Mouse (Mus musculus) kidney, embryonic 14.5 days (tissue): ENCODE results near the gene Slc44a3. TPM values are rescaled to one million over a fixed set of nuclear protein-coding genes. Genes with fewer than 3 reads are reported as not detected.
A peak's percentile ranks its signal among the peaks of the same experiment; 100 is the strongest.

ENCODE experiments used
- ATAC-seq: fragments of 200-750 bp; cut with Nextera tagmentation; 2 replicates; pipeline ENCODE4 v1.8.0; 2017; ENCODE audit warnings: moderate number of reproducible peaks, mild to moderate bottlenecking, moderate TSS enrichment, moderate library complexity; ENCODE audit not compliant: low FRiP score, low TSS enrichment
- H3K27ac ChIP-seq: fragments of 300-500 bp; sonication (generic); 2 replicates; pipeline ENCODE4 v1.5.1; 2014; ENCODE audit warnings: low read depth, mild to moderate bottlenecking, low read length, moderate library complexity, mixed read lengths
- H3K27me3 ChIP-seq: fragments of 300-500 bp; sonication (generic); 2 replicates; pipeline ENCODE4 v1.6.1; 2014; ENCODE audit warnings: mild to moderate bottlenecking, low read length; ENCODE audit not compliant: control insufficient read depth, insufficient read depth
- H3K36me3 ChIP-seq: fragments of 300-500 bp; sonication (generic); 2 replicates; pipeline ENCODE4 v1.6.1; 2014; ENCODE audit warnings: low read length, mixed read lengths; ENCODE audit not compliant: control insufficient read depth, insufficient read depth
- H3K4me1 ChIP-seq: fragments of 300-500 bp; sonication (generic); 2 replicates; pipeline ENCODE4 v1.6.1; 2014; ENCODE audit warnings: low read length, mixed read lengths; ENCODE audit not compliant: control insufficient read depth, insufficient read depth
- H3K4me2 ChIP-seq: fragments of 300-500 bp; sonication (generic); replicated peaks from 2 replicates; pipeline ENCODE4 v1.6.1; 2014; ENCODE audit warnings: low read depth, mild to moderate bottlenecking, low read length
- H3K4me3 ChIP-seq: fragments of 300-500 bp; sonication (generic); 2 replicates; pipeline ENCODE4 v1.5.1; 2014; ENCODE audit warnings: mild to moderate bottlenecking, low read length
- H3K9ac ChIP-seq: fragments of 300-500 bp; sonication (generic); 2 replicates; pipeline ENCODE4 v1.6.1; 2014; ENCODE audit warnings: low read depth, mild to moderate bottlenecking, low read length, moderate library complexity
- H3K9me3 ChIP-seq: fragments of 300-500 bp; sonication (generic); 2 replicates; pipeline ENCODE4 v1.6.1; 2016; ENCODE audit warnings: low read length; ENCODE audit not compliant: control insufficient read depth
- WGBS: fragments of 180-500 bp; shearing (Covaris S2); extraction: QIAGEN DNeasy Blood & Tissue Kit; methylation state at CpG from one replicate; pipeline ENCODE4 v1.1.7; 2014; 5-methylcytosine and 5-hydroxymethylcytosine counted together
- polyA plus RNA-seq: library from polyadenylated mRNA; unstranded; fragments of >200 nt; fragmentation: Nextera tagmentation; extraction: Ambion mirVana; gene quantifications from 2 replicates; pipeline ENCODE4 v1.2.1, GENCODE M21; 2014

The Slc44a3 gene
- polyA plus RNA-seq, 1 experiment from 2014 or later = 9.0 TPM

DNA sequence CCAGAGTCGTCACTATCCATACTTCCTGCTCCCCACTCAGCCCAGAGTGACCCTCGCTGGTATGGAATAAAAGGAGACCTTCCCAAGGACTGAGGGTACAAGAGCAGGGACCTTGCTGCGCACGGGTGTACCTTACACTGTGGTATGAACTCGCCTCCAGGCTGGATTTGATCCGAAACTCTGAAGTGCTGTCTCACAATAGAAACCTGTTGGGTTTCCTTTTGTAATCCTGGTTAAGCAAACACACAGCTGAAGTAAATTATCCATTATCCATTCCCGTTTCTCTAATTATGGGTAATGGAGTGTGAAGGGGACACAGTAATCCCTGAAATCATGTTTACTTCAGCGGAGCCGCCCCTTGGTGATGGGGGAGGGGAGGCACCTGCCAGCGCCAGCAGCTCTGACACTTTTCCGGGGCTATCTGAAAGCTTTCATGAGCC is 84.2 kb downstream of the Slc44a3 start:
- Histone ChIP-seq H3K4me1 (peaks cover 35% of the 10 kb centered on the region), H3K9ac (0 out of 2 replicates have a peak overlapping the region, but pooled peaks have one; percentile 7), H3K9me3 (no peaks in the 10 kb centered on the region; the same call in 1 of the 2 replicates), H3K4me2 (no peak overlapping the region), H3K27me3 (no peaks in the 10 kb centered on the region), H3K36me3 (peaks cover 35% of the 10 kb centered on the region), H3K27ac (no peak overlapping the region), H3K4me3 (no peak overlapping the region)
- ATAC-seq = peak; percentile 38; the same call in 1 of the 2 replicates
- WGBS = 31% methylated on average over 11 of the region's 11 CpGs

DNA sequence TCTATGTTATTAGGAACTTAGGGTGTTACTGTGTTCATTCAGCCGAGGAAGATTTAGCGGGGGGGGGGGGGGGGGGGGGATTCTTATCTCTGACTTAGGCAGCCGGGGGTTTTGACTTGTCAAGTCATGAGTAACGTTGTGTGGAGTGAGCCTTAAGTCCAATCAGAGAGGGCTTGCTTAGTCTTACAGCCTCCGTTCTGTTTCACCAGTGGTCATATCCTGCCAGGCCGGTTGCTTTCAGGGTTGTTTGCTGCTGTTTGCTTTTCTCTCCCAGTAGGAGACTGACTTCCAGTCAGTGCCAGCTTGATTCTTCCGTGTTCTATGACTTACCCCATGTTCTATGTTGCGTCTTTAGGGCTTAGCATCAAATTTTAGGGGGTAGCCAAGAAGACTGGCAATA is 85.8 kb downstream of the Slc44a3 start:
- Histone ChIP-seq H3K27ac (no peak overlapping the region), H3K9ac (no peak overlapping the region), H3K4me3 (no peak overlapping the region), H3K36me3 (peaks cover 32% of the 10 kb centered on the region), H3K27me3 (no peaks in the 10 kb centered on the region), H3K4me1 (peaks cover 40% of the 10 kb centered on the region), H3K9me3 (no peaks in the 10 kb centered on the region; the same call in 1 of the 2 replicates), H3K4me2 (no peak overlapping the region)
- 60% methylated on average over 8 of the region's 8 CpGs for WGBS
- no peak for ATAC-seq

DNA sequence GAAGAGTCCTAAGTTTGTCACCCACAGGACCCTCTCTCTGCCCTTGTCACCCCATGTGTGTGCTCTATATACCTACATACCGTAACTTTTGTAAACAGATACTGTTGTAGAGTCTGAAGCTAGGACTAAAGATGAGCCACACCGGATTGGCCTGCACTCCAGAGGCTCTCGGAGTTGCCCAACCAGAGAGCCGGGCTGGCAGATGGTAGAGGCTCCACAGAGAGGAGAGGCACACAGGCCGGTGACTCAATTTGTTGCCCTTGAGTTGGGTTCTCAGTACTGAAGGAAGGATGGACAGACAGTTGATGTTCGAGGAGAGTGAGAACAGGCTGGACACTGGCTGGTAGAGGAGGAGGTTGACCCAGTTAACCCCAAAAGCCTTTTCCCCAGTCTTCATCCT is 87.8 kb downstream of the Slc44a3 start:
- WGBS = 66% methylated on average over 6 of the region's 6 CpGs
- Histone ChIP-seq H3K4me2 (no peak overlapping the region), H3K9ac (no peak overlapping the region), H3K27me3 (no peaks in the 10 kb centered on the region), H3K9me3 (no peaks in the 10 kb centered on the region; the same call in 1 of the 2 replicates), H3K4me1 (peaks cover 49% of the 10 kb centered on the region), H3K27ac (no peak overlapping the region), H3K4me3 (no peak overlapping the region), H3K36me3 (peaks cover 20% of the 10 kb centered on the region; the same call in 1 of the 2 replicates)
- 0 out of 2 replicates have a peak, but pooled peaks have one; percentile 10 for ATAC-seq

DNA sequence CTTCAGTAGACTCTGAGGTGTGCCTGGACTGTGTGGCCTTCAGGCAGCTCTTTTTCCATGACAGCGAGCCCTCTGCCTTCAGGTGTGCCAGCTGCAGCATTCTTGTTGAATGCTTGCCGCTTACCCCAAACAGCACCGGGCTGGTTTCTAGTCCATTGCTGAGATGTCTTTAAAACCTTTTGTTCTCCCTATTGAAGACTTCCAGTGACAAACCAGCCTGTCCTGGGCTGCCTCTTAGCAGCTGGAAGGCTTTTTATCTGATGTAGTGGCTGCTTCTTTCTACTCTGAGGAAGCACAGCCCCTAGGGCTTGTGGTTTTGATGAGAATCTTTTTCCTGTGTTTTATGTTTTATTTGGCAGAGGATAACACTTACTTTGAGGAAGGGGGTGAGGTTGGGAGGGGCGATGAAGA is 88.3 kb downstream of the Slc44a3 start:
- no peaks in the 10 kb centered on the region; the same call in 1 of the 2 replicates for H3K9me3 ChIP-seq
- H3K27ac ChIP-seq = no peak overlapping the region
- H3K9ac ChIP-seq = no peak overlapping the region
- ATAC-seq = 0 out of 2 replicates have a peak, but pooled peaks have one; percentile 1
- H3K4me1 ChIP-seq = peaks cover 49% of the 10 kb centered on the region
- H3K27me3 ChIP-seq = no peaks in the 10 kb centered on the region
- H3K36me3 ChIP-seq = peaks cover 20% of the 10 kb centered on the region; the same call in 1 of the 2 replicates
- no peak overlapping the region for H3K4me2 ChIP-seq
- 56% methylated on average over 4 of the region's 4 CpGs for WGBS
- no peak overlapping the region for H3K4me3 ChIP-seq

DNA sequence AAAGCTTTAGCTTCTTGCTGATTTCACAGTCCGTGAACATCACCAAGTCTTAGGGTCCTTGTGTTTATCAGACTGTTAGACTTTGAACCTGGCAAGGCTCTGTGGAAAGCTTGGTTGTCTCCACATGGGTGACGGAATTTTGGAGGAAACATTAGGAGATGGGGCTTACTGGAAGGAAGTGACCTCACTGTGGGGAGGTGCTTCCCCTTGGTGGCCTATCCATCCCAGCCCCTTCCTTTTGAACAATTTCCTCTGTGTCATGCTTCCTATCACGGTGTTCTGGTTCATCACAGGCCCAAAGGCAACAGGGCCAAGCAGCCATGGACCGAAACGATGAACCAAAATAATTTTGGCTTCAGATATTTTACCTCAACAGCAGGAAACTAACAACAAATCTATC is 89.9 kb downstream of the Slc44a3 start:
- Histone ChIP-seq H3K4me2 (no peak overlapping the region), H3K36me3 (peaks cover 20% of the 10 kb centered on the region; the same call in 1 of the 2 replicates), H3K9ac (no peak overlapping the region), H3K27me3 (no peaks in the 10 kb centered on the region), H3K4me3 (no peak overlapping the region), H3K9me3 (no peaks in the 10 kb centered on the region; the same call in 1 of the 2 replicates), H3K27ac (no peak overlapping the region), H3K4me1 (peaks cover 49% of the 10 kb centered on the region)
- no peak for ATAC-seq
- WGBS = 87% methylated on average over 5 of the region's 5 CpGs

DNA sequence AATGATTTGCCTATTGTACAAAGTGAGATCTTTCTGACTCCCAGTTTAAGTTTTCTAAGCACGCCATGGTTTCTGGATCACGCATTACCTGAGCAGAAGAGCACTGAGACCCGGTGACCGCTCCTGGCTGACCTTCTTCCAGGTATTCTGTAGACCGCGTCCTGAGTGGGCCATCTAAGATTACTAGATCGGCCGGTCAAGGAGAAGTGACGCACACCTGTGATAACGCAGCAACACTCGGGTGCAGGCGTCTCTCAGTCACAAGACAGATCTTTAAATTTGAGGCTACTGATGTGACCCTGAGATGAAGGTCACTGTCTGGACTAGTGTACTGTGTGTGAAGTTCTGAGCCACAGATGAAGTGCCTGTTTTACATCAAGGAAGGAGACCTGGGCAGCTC is 90.7 kb downstream of the Slc44a3 start:
- Histone ChIP-seq H3K27me3 (no peaks in the 10 kb centered on the region), H3K27ac (no peak overlapping the region), H3K9me3 (no peaks in the 10 kb centered on the region; the same call in 1 of the 2 replicates), H3K4me2 (no peak overlapping the region), H3K4me3 (no peak overlapping the region), H3K36me3 (peaks cover 20% of the 10 kb centered on the region; the same call in 1 of the 2 replicates), H3K4me1 (peaks cover 55% of the 10 kb centered on the region), H3K9ac (no peak overlapping the region)
- 78% methylated on average over 12 of the region's 12 CpGs for WGBS
- ATAC-seq = no peak

DNA sequence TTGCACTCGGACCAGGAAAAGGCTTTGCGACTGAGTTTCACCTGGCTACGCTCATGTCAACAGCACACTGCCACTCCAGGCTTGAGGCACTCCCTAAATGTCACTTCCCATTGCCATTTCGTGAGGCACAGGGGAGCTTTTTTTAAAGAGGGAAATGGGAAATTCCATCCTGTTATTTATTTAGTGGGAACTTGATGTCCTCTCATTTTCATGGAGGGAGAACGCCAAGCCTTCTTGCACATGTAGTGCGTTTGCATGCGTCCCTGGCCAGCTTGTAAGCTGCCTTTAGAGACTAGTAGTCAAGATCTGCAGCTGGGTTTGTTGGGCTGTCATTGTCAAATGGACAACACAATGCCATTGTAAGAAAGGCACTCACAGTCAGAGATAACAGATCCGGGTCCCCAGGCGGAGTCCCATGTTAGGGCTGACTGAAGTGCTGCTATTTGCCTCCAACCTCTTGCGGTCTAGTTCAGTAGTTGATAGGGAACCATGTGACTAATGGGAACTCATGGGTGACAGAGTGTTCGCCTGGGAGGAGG is 92.5 kb downstream of the Slc44a3 start:
- Histone ChIP-seq H3K27me3 (no peaks in the 10 kb centered on the region), H3K4me2 (no peak overlapping the region), H3K27ac (0 out of 2 replicates have a peak overlapping the region, but pooled peaks have one; percentile 17), H3K4me1 (peaks cover 69% of the 10 kb centered on the region), H3K9ac (no peak overlapping the region), H3K36me3 (peaks cover 24% of the 10 kb centered on the region; the same call in 1 of the 2 replicates), H3K4me3 (no peak overlapping the region), H3K9me3 (no peaks in the 10 kb centered on the region; the same call in 1 of the 2 replicates)
- 62% methylated on average over 11 of the region's 11 CpGs for WGBS
- no peak for ATAC-seq

DNA sequence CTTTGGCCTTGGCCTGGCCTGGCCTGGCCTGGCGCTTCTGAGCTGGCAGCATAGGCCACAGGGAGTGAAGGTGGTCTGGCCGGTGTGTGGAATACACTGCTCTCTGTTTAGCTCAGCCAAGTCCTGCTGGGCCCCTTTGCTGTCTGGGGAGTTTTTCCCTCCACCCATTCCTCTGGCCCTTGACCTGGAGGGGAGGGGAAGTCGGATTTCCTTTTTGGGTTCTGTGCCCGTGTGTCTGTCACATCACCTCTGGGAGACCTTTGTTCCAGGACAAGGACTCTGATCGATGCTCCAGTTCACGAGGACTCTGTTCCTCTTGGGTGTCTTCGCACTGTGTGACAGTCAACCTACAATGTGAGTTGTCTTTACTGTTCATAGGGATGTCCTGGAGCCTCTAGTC is 94.2 kb downstream of the Slc44a3 start:
- H3K9ac ChIP-seq = no peak overlapping the region
- no peak overlapping the region for H3K4me3 ChIP-seq
- H3K4me2 ChIP-seq = no peak overlapping the region
- peaks cover 15% of the 10 kb centered on the region; the same call in 1 of the 2 replicates for H3K36me3 ChIP-seq
- no peaks in the 10 kb centered on the region for H3K27me3 ChIP-seq
- H3K27ac ChIP-seq = no peak overlapping the region
- no peak for ATAC-seq
- 58% methylated on average over 7 of the region's 7 CpGs for WGBS
- H3K4me1 ChIP-seq = peaks cover 73% of the 10 kb centered on the region
- H3K9me3 ChIP-seq = no peaks in the 10 kb centered on the region

DNA sequence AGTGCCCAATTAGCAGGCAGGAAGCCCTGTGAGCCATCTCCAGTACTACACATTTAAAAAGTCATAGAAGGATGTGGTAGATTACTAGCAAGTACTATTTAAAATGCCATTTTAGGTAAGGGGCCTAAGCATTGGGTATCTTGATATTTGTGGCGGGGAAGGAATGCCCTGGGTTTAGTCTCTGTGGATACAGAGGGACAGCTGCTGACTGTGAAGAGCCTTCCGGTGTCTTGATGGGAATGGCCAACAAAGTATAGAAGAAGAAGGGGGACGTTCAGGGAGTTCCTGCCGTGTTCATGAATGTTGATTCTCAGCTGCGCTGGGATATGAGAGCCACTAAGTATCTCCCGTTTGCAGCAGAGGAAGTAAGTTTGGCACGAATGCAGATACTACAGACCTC is 95.1 kb downstream of the Slc44a3 start:
- ATAC-seq = no peak
- H3K27me3 ChIP-seq = no peaks in the 10 kb centered on the region
- H3K9me3 ChIP-seq = no peaks in the 10 kb centered on the region
- peaks cover 10% of the 10 kb centered on the region; the same call in 1 of the 2 replicates for H3K36me3 ChIP-seq
- H3K4me1 ChIP-seq = peaks cover 74% of the 10 kb centered on the region
- H3K4me3 ChIP-seq = no peak overlapping the region
- no peak overlapping the region for H3K4me2 ChIP-seq
- 87% methylated on average over 7 of the region's 7 CpGs for WGBS
- H3K9ac ChIP-seq = peak overlapping the region; percentile 19; the same call in 1 of the 2 replicates
- no peak overlapping the region for H3K27ac ChIP-seq
